Mouse (Mus musculus): ENCODE data around the gene Hoxd12.

Gene Hoxd12

GRCm38 (mm10) chr2:74710929-74711543, 36.2 kb downstream of the Hoxd12 start:
- DNase-seq = no peak

GRCm38 (mm10) chr2:74711721-74712621, 37.2 kb downstream of the Hoxd12 start, which contains the start of the genes Hoxd3 and Hoxd4:
TSS of gene Hoxd3 (plus strand) at chr2:74711927.
TSS of gene Hoxd4 (plus strand) at chr2:74711929.
- DNase-seq = no peak

GRCm38 (mm10) chr2:74713239-74714150, 38.7 kb downstream of the Hoxd12 start:
- DNase-seq = no peak

- DNase-seq = no peak
Observed at GRCm38 (mm10) chr2:74714156-74714789, 39.5 kb downstream of the Hoxd12 start.

GRCm38 (mm10) chr2:74714881-74715280, 40.1 kb downstream of the Hoxd12 start:
- no peak for DNase-seq

GRCm38 (mm10) chr2:74715504-74716241, 40.9 kb downstream of the Hoxd12 start:
- peak; percentile 62 to 81 for DNase-seq

GRCm38 (mm10) chr2:74720384-74720783, 45.6 kb downstream of the Hoxd12 start:
- no peak for DNase-seq

GRCm38 (mm10) chr2:74720955-74721491, 46.2 kb downstream of the Hoxd12 start:
- no peak for DNase-seq

GRCm38 (mm10) chr2:74721882-74722281, 47.1 kb downstream of the Hoxd12 start:
- DNase-seq = no peak

- DNase-seq = no peak
Observed at GRCm38 (mm10) chr2:74722949-74723348, 48.1 kb downstream of the Hoxd12 start.

- no peak for DNase-seq
Observed at GRCm38 (mm10) chr2:74724244-74725015, 49.6 kb downstream of the Hoxd12 start.

- no peak for DNase-seq
Observed at GRCm38 (mm10) chr2:74725171-74725570, 50.4 kb downstream of the Hoxd12 start.

GRCm38 (mm10) chr2:74726551-74726950, 51.7 kb downstream of the Hoxd12 start, which contains the start of gene Gm28230:
TSS of gene Gm28230 (plus strand) at chr2:74726728.
- DNase-seq = no peak

- DNase-seq = no peak
Observed at GRCm38 (mm10) chr2:74726973-74727639, 52.3 kb downstream of the Hoxd12 start.
